Mouse (Mus musculus) olfactory bulb, adult 2 months (tissue): ENCODE results near the gene Rapgef2.

Experiments
- CTCF ChIP-seq: fragments of 200-500 bp; IDR thresholded peaks from 2 replicates; pipeline ENCODE4 v1.5.1; 2012; ENCODE audit warnings: low read depth, mild to moderate bottlenecking, low read length, moderate library complexity; ENCODE audit not compliant: insufficient read depth
- POLR2A ChIP-seq: fragments of 200-500 bp; IDR thresholded peaks from 2 replicates; pipeline ENCODE4 v1.6.1; 2012; ENCODE audit warnings: mild to moderate bottlenecking, low read depth, low read length, moderate library complexity; ENCODE audit not compliant: insufficient read depth

GRCm38 (mm10) chr3:79153039-79153487 is 133.3 kb downstream of the Rapgef2 start:
- TF ChIP-seq CTCF (no peak), POLR2A (no peak)
